Mouse (Mus musculus): ENCODE results near the gene Lrrc8a.

GRCm38 (mm10) chr2:30253809-30254208 is 16.3 kb downstream of the Lrrc8a start:
- TF ChIP-seq CTCF (conservative IDR thresholded peaks at IDR 0.05; ENCODE audit: low read length): no peak
- TF ChIP-seq NANOG (IDR thresholded peaks at IDR 0.05; ENCODE audit: borderline replicate concordance, low read length): no peak

Data from E14TG2a.4 (cell line).